Mouse (Mus musculus) subcutaneous adipose tissue, adult 2 months (tissue): ENCODE measurements around the gene Olfr462. TPM values are rescaled to one million over a fixed set of nuclear protein-coding genes. Genes with fewer than 3 reads are reported as not detected.

Experiments used
- polyA plus RNA-seq: library from polyadenylated mRNA; depleted of rRNA; stranded (reverse); fragments of >200 nt; gene quantifications from 2 replicates; pipeline ENCODE4 v1.2.3, GENCODE M21; 2012; ENCODE audit warnings: low replicate concordance; rRNA removed

Gene Olfr462
- polyA plus RNA-seq, result not detected in 2 replicates

GRCm38 (mm10) chr11:87892168-87892567 lies at the start of gene Olfr462:
Gene Olfr462 (minus strand): TSS chr11:87892268.

GRCm38 (mm10) chr11:87920966-87921365 lies 28.9 kb upstream of the Olfr462 start, which contains the start of gene Olfr464:
Gene Olfr464 (minus strand): TSS chr11:87920967.

DNA sequence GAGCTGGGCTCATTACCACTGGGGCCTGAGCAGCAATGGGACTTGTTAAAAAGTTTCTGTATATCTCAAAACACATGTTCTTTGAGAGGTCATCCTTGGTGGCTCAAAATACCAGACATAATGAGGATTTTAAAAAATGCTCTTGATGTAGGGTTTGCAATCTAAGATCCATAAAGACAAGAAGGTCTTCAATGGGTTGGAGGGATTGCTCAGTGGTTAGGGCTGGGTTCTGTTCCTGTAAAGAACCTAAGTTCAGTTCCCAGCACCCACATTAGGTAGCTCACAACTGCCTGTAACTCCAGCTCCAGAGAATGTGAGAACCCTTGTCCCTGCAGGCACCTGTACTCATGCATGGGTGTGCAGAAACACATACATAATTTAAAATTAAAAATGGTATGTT lies 5.2 kb upstream of the Olfr462 start, which contains the start of gene Olfr463:
TSS of gene Olfr463 (minus strand) at position 101 of the 400 bp plus-strand sequence.

GRCm38 (mm10) chr11:87875436-87875835 lies 16.6 kb downstream of the Olfr462 start, which contains the start of gene Epx:
Gene Epx (minus strand): TSS chr11:87875536.

GRCm38 (mm10) chr11:87852690-87853596 lies 39.1 kb downstream of the Olfr462 start, which contains the start of gene Mks1:
Gene Mks1 (plus strand): TSS chr11:87853215.

Other genes with a start within 250 kb of the Olfr462 start
- gene Rnf43, start 229.5 kb downstream of the Olfr462 start, polyA plus RNA-seq, result 0.42 and 11.4 TPM in 2 replicates
- gene Supt4a, start 154.7 kb downstream of the Olfr462 start, polyA plus RNA-seq, result 88.8 and 95.3 TPM in 2 replicates
- gene Tspoap1, start 131.7 kb downstream of the Olfr462 start, polyA plus RNA-seq, result 0.62 and 11.0 TPM in 2 replicates
- 0.52 and 1.3 TPM in 2 replicates for gene Mpo, start 98.7 kb downstream of the Olfr462 start, polyA plus RNA-seq
- gene Lpo, start 64.0 kb downstream of the Olfr462 start, polyA plus RNA-seq, result 0.04 and 0.27 TPM in 2 replicates
- 12.7 and 22.3 TPM in 2 replicates for gene Mks1, start 39.1 kb downstream of the Olfr462 start, polyA plus RNA-seq
- 0.36 TPM in 1 of 2 replicates, not detected in the other for gene Epx, start 16.7 kb downstream of the Olfr462 start, polyA plus RNA-seq
- not detected in 2 replicates for gene Olfr463, start 5.1 kb upstream of the Olfr462 start, polyA plus RNA-seq
- gene Olfr464, start 28.7 kb upstream of the Olfr462 start, polyA plus RNA-seq, result not detected in 2 replicates
- 99.5 and 124 TPM in 2 replicates for gene Dynll2, start 95.3 kb upstream of the Olfr462 start, polyA plus RNA-seq
- gene Srsf1, start 155.1 kb upstream of the Olfr462 start, polyA plus RNA-seq, result 76.9 and 142 TPM in 2 replicates
- 18.1 and 30.4 TPM in 2 replicates for gene Vezf1, start 176.0 kb upstream of the Olfr462 start, polyA plus RNA-seq
- gene Cuedc1, start 205.8 kb upstream of the Olfr462 start, polyA plus RNA-seq, result 46.1 and 52.8 TPM in 2 replicates